Mouse (Mus musculus): ENCODE data around the gene B3galnt1.

DNA sequence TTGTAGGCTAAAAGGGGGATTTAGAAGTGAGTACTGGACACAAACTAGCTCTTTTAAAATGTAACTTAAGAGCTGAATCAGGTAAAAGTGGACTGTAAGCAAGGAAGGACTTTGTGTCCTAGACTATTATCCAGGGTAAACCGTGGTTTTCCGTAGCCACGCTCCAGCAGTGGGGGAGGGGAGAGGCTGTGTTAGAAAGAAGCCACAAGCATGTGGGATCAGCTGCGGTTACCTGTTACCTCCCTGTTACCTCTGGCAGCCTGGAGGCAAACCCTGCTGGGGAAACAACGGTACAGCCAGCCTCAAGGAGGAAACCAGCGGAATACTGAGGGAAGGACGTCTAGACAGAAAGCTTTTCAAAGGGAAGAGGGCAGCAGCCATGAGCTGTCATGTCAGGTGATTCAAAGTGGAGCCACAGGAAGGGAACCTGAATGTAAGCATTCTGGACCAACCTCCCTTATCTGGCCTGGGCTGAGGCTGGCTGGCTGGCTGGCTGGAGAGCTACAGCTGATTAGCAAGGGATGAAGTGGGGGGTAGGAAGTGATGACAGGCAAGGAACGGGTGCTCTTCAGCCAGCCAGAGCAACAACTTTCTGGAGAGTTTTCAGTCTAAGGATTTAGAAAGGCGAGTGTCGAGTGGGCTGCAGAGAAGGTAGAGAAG is 10.5 kb downstream of the B3galnt1 start:
- TF ChIP-seq POLR2A (IDR thresholded peaks at IDR 0.05; ENCODE audit: control insufficient read depth, extremely low read depth, insufficient read depth, low read length, poor library complexity) (no peak), CTCF (IDR thresholded peaks at IDR 0.05; ENCODE audit: borderline replicate concordance, control insufficient read depth, extremely low read depth, insufficient read depth, low read length, poor library complexity) (no peak)

Measured in thymus, adult 2 months (tissue).